Mouse (Mus musculus) lung, postnatal 36 days (tissue): ENCODE results near the gene Snd1.

Source experiments
- DNase-seq: peaks from one replicate; pipeline ENCODE4 v3.0.0; 2022; ENCODE audit warnings: mixed read lengths

Gene Snd1

GRCm38 (mm10) chr6:28758293-28758692 is 283.4 kb downstream of the Snd1 start:
- DNase-seq = peak; percentile 11

DNA sequence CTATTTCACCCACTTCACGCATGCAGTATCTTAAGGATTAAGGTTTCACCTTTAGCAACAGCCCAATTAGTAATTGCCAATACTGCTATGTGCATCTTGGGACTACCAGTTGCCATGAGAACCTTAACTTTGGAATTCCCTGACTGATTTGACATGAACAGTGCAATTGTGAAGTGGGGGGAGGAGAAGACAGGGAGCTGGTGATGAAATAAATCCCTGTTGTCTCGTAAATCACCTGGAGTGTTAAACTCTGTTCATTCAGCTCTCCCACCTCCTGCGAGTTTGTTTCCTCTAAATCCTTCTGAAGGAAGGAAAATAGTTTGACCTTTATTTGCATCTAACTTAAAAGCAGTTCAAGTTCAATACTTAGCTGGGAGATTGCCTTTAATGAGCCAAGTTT is 286.8 kb downstream of the Snd1 start:
- DNase-seq = no peak

DNA sequence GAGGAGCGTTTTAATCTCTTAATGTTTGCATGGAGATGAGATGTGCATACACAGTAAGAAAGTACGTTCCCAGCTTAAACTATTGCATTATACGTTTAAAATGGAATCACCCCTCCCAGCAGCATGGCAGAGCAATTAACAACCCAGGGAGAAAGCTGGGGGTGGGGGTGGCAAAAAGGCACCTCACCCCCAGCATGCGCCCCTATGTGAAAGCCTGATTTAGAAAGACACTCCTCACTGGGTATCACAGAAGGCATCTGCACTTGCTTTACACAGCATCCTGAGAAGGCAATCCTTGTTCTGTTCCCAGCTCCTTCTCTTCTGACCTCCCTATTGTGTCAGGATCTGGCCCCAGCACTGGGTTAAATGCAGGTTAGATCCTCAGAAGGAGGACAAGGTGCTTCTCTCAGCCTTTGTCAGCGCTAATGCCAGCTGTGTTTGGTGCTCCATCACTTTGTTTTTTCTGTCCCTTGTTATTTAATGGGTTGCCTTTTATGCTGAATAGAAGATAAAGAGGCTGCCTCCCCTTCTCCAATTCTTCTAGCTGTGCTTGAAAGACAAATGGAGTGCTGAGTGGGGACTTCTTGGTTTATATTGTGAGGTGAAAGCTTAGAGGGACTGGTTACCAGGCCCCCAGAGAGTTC is 287.3 kb downstream of the Snd1 start:
- DNase-seq = no peak

GRCm38 (mm10) chr6:28766622-28767021 is 291.7 kb downstream of the Snd1 start:
- no peak for DNase-seq

DNA sequence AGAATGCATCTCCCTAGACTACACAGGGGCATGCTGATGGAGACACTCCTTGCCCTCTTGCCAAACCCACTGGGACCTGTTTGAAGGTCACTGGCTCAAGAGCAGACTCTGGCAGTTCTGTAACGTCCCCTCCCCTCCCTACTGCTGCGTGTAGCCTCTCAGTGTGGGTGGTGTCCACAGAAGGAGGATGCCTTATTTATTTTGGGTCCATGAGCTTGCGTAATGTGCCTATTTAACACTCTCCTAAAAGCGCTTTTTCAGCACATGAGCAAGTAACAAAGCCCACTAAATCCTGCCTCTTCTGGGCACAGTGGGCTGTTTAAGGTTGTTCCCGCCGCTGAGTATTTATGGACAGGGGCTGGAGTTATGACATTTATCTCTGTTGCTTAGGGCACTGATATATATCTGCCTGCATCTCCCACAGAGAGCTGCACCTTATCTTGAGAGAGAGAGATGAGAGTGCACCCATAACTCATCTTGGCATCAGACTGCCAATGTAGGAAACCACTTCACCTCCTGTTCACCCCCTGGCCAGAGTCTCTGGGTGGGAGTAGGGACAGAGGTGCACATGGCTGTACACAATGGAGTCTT is 293.0 kb downstream of the Snd1 start:
- DNase-seq = no peak

- DNase-seq = no peak
Observed at GRCm38 (mm10) chr6:28771331-28771730, 296.4 kb downstream of the Snd1 start.

- DNase-seq = no peak
Observed at GRCm38 (mm10) chr6:28781696-28782095, 306.8 kb downstream of the Snd1 start.

DNA sequence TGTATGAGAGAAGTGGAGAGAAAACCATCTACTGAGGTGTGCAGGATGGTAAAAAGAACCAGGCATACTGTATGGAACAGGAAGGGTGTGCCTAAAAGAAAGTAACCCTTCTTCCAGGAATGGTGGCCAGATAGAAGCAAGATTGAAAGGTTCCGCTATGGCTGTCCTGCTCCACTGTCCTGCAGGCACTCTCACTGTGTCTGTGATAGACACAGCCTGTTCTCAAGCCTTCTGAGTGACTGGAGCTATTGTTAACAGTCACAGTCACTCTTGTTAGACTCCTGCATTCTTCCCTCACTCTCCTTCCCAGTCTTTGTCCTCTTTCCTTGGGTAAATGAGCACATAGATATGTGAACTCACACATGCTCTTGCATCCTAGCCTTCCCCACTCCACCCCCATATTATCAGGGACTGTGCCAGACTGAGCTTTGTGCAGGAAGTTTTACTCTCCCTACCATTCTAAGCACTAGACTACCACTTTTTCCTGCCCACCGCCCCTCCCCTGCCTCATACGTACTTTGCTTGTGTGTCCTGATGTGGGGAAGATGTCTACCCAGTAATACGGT is 308.2 kb downstream of the Snd1 start:
- no peak for DNase-seq

GRCm38 (mm10) chr6:28783953-28784352 is 309.0 kb downstream of the Snd1 start:
- DNase-seq = no peak

DNA sequence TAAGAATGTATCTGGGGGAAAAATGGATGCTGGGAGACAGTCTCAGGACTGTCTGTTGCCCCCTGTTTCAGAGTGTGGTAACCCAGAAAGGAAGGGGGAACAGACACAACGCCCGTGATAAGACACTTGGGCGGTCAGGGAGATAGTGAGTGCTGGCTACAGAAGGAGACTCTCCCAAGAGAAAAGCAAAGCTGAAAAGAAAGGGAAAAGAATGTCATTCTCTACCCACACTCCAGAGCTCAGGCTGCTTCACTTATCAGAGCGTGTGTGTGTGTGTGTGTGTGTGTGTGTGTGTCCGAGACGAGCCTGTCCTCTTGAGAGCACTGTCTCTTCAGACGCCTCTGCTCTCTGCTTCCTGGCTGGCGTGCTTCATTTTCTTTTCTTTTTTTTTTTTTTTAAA is 310.8 kb downstream of the Snd1 start:
- DNase-seq = no peak

DNA sequence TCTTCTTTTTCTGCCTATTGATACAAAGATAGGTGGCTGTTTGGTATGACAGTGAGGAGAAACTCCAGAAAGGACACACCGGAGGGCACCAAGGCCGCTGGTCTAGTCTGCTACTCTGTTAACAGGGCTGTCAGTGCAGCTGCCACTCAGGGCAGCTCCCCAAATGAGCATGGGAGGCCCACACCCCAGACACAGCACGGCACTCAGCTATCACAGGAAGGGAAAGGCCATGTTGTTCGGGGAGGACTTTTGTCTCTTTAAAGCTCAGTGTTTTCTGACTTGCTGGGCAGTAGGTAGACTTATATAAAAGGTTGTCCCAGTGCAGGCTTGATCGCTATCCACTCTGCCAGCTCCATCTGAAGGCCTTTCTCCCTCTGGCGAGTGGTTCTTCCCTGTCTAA is 312.2 kb downstream of the Snd1 start:
- no peak for DNase-seq

GRCm38 (mm10) chr6:28789685-28790084 is 314.7 kb downstream of the Snd1 start:
- peak; percentile 13 for DNase-seq

- DNase-seq = no peak
Observed at GRCm38 (mm10) chr6:28791183-28791582, 316.2 kb downstream of the Snd1 start.

- no peak for DNase-seq
Observed at GRCm38 (mm10) chr6:28791809-28792208, 316.9 kb downstream of the Snd1 start.

DNA sequence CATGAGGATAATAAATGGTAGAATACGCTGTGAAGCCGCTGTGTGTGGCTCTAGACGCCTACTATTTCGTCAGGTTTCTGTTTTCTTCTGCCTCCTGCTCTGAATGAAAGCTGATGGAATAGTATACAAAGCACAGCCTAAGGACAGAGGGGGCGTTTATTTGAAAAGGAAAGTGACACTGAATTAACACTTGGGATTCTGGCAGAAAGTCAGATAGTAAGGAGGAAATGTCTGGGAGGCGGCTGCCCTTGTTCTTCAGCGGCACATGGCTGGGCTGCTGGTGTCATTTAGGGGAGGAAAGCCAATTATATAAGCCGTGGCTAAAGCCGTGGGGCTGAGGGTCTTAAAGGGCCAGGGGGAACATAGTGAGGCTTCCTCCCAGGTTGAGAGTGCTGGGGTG is 320.4 kb downstream of the Snd1 start:
- no peak for DNase-seq

DNA sequence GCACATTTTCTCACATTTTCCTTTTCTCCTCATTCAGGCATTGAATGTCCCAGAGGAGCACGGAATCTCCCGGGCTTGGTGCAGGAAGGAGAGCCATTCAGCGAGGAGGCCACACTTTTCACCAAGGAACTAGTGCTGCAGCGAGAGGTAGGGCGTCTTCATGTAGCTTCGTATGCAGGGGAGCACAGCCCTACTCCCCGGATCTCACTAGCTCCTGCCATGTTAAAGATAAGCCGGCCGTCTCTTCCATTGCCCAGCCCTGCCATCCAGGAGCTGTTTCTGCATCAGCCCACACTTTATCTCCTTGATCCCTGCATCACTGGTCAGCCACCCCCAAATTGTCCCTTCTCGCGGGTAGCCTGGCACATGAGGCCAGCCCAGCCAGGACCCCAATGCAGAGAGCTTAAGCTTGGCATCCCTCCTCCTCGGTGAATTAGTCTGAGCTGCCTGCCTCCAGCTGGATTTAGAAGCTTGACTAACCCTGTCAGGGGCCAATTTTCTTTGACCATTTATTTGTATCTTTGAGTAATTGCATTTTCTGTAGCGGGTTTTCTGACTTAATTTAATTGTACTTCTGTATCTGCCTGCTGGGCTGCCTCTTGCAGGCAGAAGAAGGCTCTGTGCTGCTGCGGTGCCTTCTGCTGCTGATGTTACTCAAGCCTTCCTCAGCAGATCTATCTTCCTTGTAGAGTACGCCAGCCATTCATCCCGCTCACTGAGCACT is 321.0 kb downstream of the Snd1 start:
- no peak for DNase-seq

DNA sequence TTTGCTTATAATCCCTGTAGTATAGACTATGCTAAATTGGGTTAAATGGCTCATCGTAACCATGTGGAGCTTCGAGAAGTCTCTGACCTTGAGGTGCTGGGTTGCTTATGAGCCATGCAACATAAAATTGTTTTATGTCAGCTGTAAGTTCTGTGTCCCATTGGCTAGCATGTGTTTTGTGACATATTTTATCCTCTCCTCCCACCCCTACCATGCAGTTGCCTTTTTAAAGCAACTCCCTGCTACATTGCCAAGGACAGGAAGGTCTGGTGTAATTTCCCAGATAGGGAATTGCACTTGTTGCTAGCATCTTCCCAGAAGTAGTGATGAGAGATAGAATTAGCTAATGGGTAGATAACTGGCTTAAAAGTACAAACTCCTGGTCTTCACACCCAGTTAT is 324.9 kb downstream of the Snd1 start:
- no peak for DNase-seq

- DNase-seq = no peak
Observed at GRCm38 (mm10) chr6:28800976-28801375, 326.0 kb downstream of the Snd1 start.

DNA sequence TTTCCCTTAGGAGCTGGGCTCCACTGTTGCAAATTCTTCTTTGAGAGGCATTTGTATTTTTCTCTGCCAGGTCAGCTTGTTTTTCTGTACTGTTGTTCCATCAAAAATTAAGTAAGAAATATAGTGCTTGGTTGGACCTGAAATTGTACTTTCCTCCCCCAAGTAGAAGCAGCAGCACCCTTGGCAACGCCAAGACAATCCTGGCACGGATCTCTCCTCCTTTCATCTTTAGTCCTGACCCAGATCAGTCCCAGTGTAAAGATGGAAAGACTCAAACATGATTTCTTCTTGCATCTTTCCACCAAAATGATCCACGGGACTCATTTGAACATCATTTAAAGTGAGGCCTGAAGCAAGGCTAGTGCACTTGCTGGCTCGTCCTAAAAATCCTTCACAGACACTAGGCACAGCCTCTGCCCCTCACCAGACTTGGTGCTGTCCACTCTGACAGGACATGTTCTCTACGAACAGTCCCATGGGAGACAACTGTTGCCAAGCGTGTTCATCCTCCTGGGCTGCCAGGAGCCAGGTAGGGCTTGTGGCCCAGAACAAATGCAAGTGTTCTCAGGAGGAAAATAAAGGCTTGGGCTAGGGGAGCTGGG is 328.8 kb downstream of the Snd1 start:
- no peak for DNase-seq

GRCm38 (mm10) chr6:28804751-28805150 is 329.8 kb downstream of the Snd1 start:
- DNase-seq = peak; percentile 16

- DNase-seq = no peak
Observed at GRCm38 (mm10) chr6:28813057-28813456, 338.1 kb downstream of the Snd1 start.

DNA sequence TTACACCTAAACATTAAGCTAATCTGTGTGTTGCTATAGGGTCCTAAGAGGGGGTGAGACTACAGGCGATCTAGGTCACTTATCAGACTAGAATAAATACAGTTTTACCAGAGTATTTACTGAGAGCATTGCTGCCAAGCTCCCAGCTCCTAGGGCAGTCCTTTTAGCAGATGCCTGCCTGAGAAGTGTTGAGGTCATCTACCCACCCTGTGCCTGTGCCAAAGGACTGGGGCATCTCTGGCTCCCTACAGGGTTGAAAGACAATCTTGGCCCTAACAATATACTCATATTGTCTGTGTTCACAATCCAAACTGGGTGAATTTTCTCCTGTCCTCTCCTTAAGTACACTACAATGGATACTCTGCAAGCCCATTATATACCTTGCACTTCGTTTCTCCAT is 340.0 kb downstream of the Snd1 start:
- no peak for DNase-seq

GRCm38 (mm10) chr6:28817039-28817438 is 342.1 kb downstream of the Snd1 start:
- DNase-seq = peak; percentile 42
